Mouse (Mus musculus): Measurements from ENCODE around the gene Ccdc134.

GRCm38 (mm10) chr15:82147611-82148111 is 19.9 kb downstream of the Ccdc134 start:
- TF ChIP-seq POLR2A (IDR thresholded peaks at IDR 0.05; ENCODE audit: borderline replicate concordance, extremely low read depth, low read depth, low read length), result 0 out of 2 replicates have a peak, but pooled peaks have one; percentile 16
- no peak for TF ChIP-seq CTCF (IDR thresholded peaks at IDR 0.05; ENCODE audit: insufficient read depth, low read length)
